Mouse (Mus musculus) adrenal gland, postnatal 25 days (tissue): ENCODE measurements around the gene Zfp668. TPM values are rescaled to one million over a fixed set of nuclear protein-coding genes. Genes with fewer than 3 reads are reported as not detected.
A peak's percentile ranks its signal among the peaks of the same experiment; 100 is the strongest.

ENCODE experiments used
- DNase-seq: peaks from one replicate; pipeline ENCODE4 v3.0.0; 2021; ENCODE audit warnings: mixed read lengths
- total RNA-seq: library from RNA; stranded (reverse); gene quantifications from 2 replicates; pipeline ENCODE4 v1.2.3, GENCODE M21; 2021

Zfp668 gene
- total RNA-seq, 1 experiment from 2014 or later = 11.3 TPM

GRCm38 (mm10) chr7:127895442-127895841, 18.8 kb upstream of the Zfp668 start, which contains the start of the genes Gm21974 and Vkorc1:
Gm21974 (minus strand) TSS chr7:127895454.
Vkorc1 (minus strand) TSS chr7:127895617.
- DNase-seq = peak; percentile 94

GRCm38 (mm10) chr7:127894480-127894879, 17.9 kb upstream of the Zfp668 start:
- DNase-seq = no peak

DNA sequence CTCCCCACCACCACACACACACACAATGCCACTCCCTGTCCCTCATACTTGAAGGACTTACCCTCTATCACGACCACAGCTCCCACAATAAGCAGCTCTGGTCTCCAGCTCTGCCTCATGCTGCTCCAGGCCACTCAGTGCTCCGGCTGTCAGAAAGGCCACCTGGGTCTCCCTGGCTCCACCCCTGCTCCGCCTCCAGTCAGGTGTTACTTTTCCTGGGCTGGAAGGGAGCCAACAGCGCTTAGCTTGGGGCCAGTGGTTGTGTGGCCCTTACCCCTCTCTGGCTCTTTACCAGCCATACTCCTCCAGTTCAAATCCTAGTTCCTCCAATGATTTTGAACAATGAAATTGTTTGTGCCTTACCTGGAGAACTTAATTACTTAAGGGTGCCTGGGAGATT, 14.2 kb upstream of the Zfp668 start, which contains the start of gene Prss53:
Prss53 (minus strand) TSS at position 173 of the 400 bp plus-strand sequence.
- no peak for DNase-seq

GRCm38 (mm10) chr7:127888821-127889220, 12.2 kb upstream of the Zfp668 start:
- DNase-seq = no peak

DNA sequence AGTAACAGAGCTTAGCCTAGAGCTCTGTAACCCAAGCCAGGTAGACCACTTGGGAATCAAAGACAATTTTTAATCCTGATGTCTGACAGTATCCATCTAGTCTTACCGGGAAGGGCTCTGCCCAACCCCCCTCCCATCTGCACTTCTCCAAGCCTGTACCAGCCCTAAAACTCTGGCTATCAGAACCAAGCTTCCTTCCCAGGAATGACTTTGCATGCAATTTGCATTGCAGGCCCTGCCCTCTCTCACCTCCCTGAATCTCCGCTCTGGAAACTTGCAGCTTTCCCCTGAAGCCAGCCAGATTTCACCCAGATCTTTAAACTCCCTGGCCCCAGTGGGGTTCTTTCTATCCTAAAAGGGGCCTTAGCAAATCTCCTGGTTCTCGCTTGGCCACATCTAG, 11.2 kb upstream of the Zfp668 start:
- no peak for DNase-seq

GRCm38 (mm10) chr7:127887191-127887590, 10.6 kb upstream of the Zfp668 start:
- no peak for DNase-seq

DNA sequence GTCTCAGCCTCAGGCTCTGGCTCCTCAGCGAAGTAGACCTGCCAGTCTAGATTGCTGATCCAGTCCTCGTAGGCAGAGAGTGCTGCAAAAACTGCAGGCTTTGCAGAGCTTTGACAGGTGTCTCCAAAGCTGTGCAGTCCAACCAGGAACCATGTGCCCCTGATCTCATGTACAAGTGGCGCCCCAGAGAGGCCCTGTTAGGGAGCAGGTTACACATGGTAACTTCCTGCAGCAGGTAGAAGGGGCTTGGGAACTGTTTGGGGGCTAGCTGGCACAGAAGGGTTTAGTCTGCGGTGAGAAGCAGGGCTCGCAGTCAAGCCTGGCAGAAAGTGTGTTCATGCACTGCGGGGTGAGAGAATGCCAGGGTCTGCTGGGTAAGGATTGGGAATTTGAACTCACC, 9.9 kb upstream of the Zfp668 start:
- no peak for DNase-seq

- DNase-seq = no peak
Measured at GRCm38 (mm10) chr7:127885951-127886350, 9.3 kb upstream of the Zfp668 start.

GRCm38 (mm10) chr7:127880431-127880830, 3.8 kb upstream of the Zfp668 start:
- DNase-seq = no peak

DNA sequence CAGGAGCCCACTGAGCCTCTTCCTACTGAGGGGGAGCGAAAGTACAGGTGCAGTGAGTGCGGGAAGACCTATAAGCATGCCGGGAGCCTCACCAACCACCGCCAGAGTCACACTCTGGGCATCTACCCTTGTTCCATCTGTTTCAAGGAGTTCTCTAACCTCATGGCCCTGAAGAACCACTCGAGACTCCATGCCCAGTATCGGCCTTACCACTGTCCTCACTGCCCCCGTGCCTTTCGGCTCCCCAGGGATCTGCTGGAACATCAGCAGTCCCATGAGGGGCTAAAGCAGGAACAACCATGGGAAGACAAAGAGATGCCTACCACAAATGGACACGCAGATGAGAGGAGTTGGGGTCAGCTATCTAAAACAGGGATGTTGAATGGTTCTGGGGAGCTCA, 2.7 kb upstream of the Zfp668 start:
- no peak for DNase-seq

GRCm38 (mm10) chr7:127876041-127876466, 574 bp downstream of the Zfp668 start, which contains the start of gene Zfp646:
Zfp646 (plus strand) TSS chr7:127876221.
- DNase-seq = peak; percentile 76

GRCm38 (mm10) chr7:127875627-127876001, 1.0 kb downstream of the Zfp668 start:
- peak; percentile 88 for DNase-seq

GRCm38 (mm10) chr7:127874812-127875626, 1.6 kb downstream of the Zfp668 start:
- DNase-seq = no peak

DNA sequence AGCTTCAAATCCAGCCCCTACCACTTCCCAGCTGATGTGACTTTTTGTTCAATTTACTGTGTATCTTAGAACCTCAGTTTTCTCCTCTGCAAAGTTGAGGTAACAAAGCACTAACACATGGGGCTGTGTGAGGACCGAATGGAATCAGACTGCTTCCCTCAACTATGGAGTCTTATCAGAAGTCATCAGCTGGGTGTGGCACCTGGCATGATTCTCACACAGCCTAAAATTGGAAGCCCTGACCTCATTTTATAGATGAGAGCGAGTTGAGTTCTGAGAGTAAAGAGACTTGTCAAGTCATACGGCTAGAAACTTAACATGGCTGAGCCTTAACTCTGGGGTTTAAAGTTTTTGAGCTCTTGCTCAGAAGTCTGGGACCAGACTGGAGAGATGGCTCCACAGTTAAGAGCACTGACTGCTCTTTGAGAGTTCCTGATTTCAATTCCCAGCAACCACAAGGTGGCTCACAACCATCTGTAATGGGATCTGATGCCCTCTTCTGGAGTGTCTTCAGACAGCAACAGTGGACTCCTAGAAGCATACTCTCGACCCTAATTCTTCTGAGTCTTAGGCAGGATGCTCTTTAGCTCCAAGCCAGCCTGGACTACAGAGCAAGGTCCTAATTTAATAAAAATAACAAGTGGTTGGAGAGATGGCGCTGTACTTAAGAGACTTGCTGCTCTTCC, 6.3 kb downstream of the Zfp668 start:
- DNase-seq = no peak

GRCm38 (mm10) chr7:127869149-127869810, 7.3 kb downstream of the Zfp668 start:
- no peak for DNase-seq

DNA sequence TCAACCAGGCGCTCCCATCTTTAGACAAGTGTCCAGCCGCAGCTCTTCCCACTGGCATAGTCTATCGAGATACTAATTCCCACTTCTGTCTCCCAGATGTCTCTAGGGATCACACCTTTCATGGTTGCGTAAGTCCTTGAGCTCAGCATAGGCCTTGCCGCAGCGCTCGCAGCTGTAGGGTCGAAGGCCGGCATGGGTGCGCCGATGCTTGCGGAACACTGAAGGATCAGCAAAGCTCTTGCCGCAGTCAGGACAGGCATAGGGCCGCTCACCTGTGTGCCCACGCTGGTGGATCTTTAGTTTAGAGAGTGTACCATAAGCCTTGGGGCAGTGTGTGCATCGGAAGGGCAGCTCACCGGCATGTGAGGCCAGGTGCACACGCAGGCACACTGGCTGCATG, 9.0 kb downstream of the Zfp668 start:
- no peak for DNase-seq

- DNase-seq = no peak
Measured at GRCm38 (mm10) chr7:127866434-127866833, 10.2 kb downstream of the Zfp668 start.

- DNase-seq = no peak
Measured at GRCm38 (mm10) chr7:127858258-127858657, 18.4 kb downstream of the Zfp668 start.

GRCm38 (mm10) chr7:127850906-127851305, 25.7 kb downstream of the Zfp668 start:
- no peak for DNase-seq

GRCm38 (mm10) chr7:127849973-127850875, 26.4 kb downstream of the Zfp668 start:
- DNase-seq = no peak

DNA sequence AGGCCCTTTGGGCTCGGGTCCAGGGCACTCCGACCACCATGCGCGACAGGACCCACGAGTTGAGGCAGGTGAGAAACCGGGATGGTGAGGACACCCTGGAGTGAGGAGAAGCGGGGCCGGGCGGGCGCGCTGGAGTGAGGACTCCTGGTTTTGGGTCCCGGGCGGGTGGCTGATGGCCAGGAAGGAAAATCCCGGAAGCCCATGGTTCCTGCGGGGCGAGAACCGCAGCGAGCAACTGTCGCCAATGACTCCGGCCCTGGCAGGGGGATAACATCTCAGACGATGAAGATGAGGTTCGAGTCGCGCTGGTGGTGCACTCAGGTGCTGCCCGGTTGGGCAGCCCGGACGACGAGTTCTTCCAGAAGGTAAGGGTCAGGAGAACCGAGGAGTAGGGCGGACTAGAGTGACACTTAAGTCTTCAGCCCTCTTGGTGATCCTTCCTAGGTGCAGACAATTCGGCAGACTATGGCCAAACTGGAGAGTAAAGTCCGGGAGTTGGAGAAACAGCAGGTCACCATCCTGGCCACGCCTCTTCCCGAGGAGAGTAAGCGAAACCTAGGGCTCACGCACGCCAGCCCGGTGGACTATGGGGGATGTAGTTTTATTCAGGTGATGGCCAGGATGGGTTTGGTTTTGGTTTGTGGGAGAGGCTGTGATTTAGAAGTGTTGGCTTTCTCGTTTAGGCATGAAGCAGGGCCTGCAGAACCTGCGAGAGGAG, 34.5 kb downstream of the Zfp668 start:
- DNase-seq = peak; percentile 81
